In genomic region chr7:105774661-105775060, GRCm38 (mm10) we compare ENCODE assay signal across 14 mouse cellular contexts. TPM values are rescaled to one million over a fixed set of nuclear protein-coding genes. Genes with fewer than 3 reads are reported as not detected.
DNase-seq lines count a peak whose midpoint lies in the region; ATAC-seq and TF ChIP-seq lines count a peak whose summit lies in the region.
"Had no signal": no experiment of that assay in that cellular context is flagged by ENCODE, and none has a peak within 500 bp of the region (broad histone marks: within the 10 kb centered on the region; RNA-seq: fewer than 3 reads in every experiment).

No protein-coding gene starts in this region.

- peaks cover 43% of the 10 kb centered on the region for H3K4me1 ChIP-seq in midbrain, embryonic 10.5 days
- H3K4me1 ChIP-seq in midbrain, embryonic 15.5 days: peaks cover 78% of the 10 kb centered on the region
- peaks cover 36% of the 10 kb centered on the region for H3K4me1 ChIP-seq in kidney, postnatal 0 days (replicated peaks; ENCODE audit: insufficient read depth, low read length)
- H3K4me1 ChIP-seq in stomach, embryonic 16.5 days (ENCODE audit: control insufficient read depth, insufficient read depth, low read length): peaks cover 41% of the 10 kb centered on the region

- no peak overlapping the region for H3K4me2 ChIP-seq in midbrain, embryonic 15.5 days
- 0 out of 2 replicates have a peak overlapping the region, but pooled peaks have one; percentile 9 for H3K4me2 ChIP-seq in kidney, postnatal 0 days (ENCODE audit: low read length)
- H3K4me2 ChIP-seq in stomach, embryonic 16.5 days (ENCODE audit: low read depth, low read length): no peak overlapping the region; the same call in 1 of the 2 replicates
- H3K4me2 ChIP-seq: limb, embryonic 13.5 days had no signal

- H3K27me3 ChIP-seq in midbrain, embryonic 10.5 days (ENCODE audit: low read depth, poor library complexity, severe bottlenecking): no peaks in the 10 kb centered on the region
- no peaks in the 10 kb centered on the region for H3K27me3 ChIP-seq in midbrain, embryonic 15.5 days (replicated peaks)
- no peaks in the 10 kb centered on the region for H3K27me3 ChIP-seq in kidney, postnatal 0 days (ENCODE audit: insufficient read depth, low read length)
- H3K27me3 ChIP-seq in stomach, embryonic 16.5 days (ENCODE audit: control insufficient read depth, insufficient read depth, low read length): no peaks in the 10 kb centered on the region
- H3K27me3 ChIP-seq: CH12.LX; limb, embryonic 13.5 days had no signal

- intact Hi-C loops in heart, postnatal 10 days (cut with DNase I): loop anchor here (2.0 kb wide), 1 partner anchor 14 kb away; no protein-coding TSS in a partner anchor

- ATAC-seq in midbrain, embryonic 15.5 days (replicated peaks): no peak
- ATAC-seq in kidney, postnatal 0 days (replicated peaks; ENCODE audit: low FRiP score, low read depth): peak; percentile 62
- peak; percentile 35; the same call in 1 of the 2 replicates for ATAC-seq in stomach, embryonic 16.5 days (ENCODE audit: insufficient read depth, low FRiP score)
- ATAC-seq in frontal cortex, adult (ENCODE audit: low TSS enrichment): no peak

- 0 out of 2 replicates have a peak overlapping the region, but pooled peaks have one; percentile 28 for H3K27ac ChIP-seq in midbrain, embryonic 10.5 days (replicated peaks)
- H3K27ac ChIP-seq in midbrain, embryonic 15.5 days: no peak overlapping the region
- peak overlapping the region; percentile 51 for H3K27ac ChIP-seq in kidney, postnatal 0 days
- H3K27ac ChIP-seq in stomach, embryonic 16.5 days (ENCODE audit: low read length): peak overlapping the region; percentile 38; the same call in 1 of the 2 replicates
- H3K27ac ChIP-seq: limb, embryonic 13.5 days had no signal

- H3K4me3 ChIP-seq in midbrain, embryonic 10.5 days: no peak overlapping the region
- H3K4me3 ChIP-seq in midbrain, embryonic 15.5 days: no peak overlapping the region
- no peak overlapping the region for H3K4me3 ChIP-seq in kidney, postnatal 0 days (replicated peaks; ENCODE audit: low read depth, low read length)
- H3K4me3 ChIP-seq in stomach, embryonic 16.5 days (replicated peaks; ENCODE audit: low read length): no peak overlapping the region
- H3K4me3 ChIP-seq: erythroblast, embryonic 14.5 days; limb, embryonic 13.5 days had no signal

- DNase-seq in heart, postnatal 10 days: peak; percentile 43 to 48
- no peak for DNase-seq in heart, postnatal 4 days
- no peak for DNase-seq in midbrain, embryonic 10.5 days (ENCODE audit: low spot score)
- peak; percentile 91 for DNase-seq in kidney, postnatal 0 days (ENCODE audit: low spot score)
- DNase-seq in adrenal gland, adult 18-20 months (ENCODE audit: low spot score in 2 of 2): no peak
- DNase-seq: cerebellum, postnatal 25 days; thymus, postnatal 25 days had no signal

- peaks cover 68% of the 10 kb centered on the region for H3K36me3 ChIP-seq in midbrain, embryonic 10.5 days
- peaks cover 33% of the 10 kb centered on the region for H3K36me3 ChIP-seq in midbrain, embryonic 15.5 days (replicated peaks)
- peaks cover 13% of the 10 kb centered on the region; the same call in 1 of the 2 replicates for H3K36me3 ChIP-seq in kidney, postnatal 0 days (ENCODE audit: insufficient read depth, low read length)
- 0 out of 2 replicates have a peak, but pooled peaks cover 8% of the 10 kb centered on the region for H3K36me3 ChIP-seq in stomach, embryonic 16.5 days (ENCODE audit: control insufficient read depth, insufficient read depth, low read length)

- 47% methylated on average over 8 of the region's 8 CpGs for WGBS in midbrain, embryonic 10.5 days
- 27% methylated on average over 8 of the region's 8 CpGs for WGBS in midbrain, embryonic 15.5 days
- 16% methylated on average over 8 of the region's 8 CpGs for WGBS in kidney, postnatal 0 days
- 38% methylated on average over 8 of the region's 8 CpGs for WGBS in stomach, embryonic 16.5 days

- H3K9me3 ChIP-seq in midbrain, embryonic 10.5 days (replicated peaks): no peaks in the 10 kb centered on the region
- no peaks in the 10 kb centered on the region for H3K9me3 ChIP-seq in midbrain, embryonic 15.5 days
- no peaks in the 10 kb centered on the region for H3K9me3 ChIP-seq in kidney, postnatal 0 days (replicated peaks; ENCODE audit: low read length)
- H3K9me3 ChIP-seq in stomach, embryonic 16.5 days (replicated peaks; ENCODE audit: control insufficient read depth, low read length): no peaks in the 10 kb centered on the region
- H3K9me3 ChIP-seq: limb, embryonic 13.5 days had no signal

- H3K9ac ChIP-seq in midbrain, embryonic 15.5 days: no peak overlapping the region
- no peak overlapping the region for H3K9ac ChIP-seq in kidney, postnatal 0 days (ENCODE audit: low read depth, low read length)
- H3K9ac ChIP-seq in stomach, embryonic 16.5 days (ENCODE audit: low read length): no peak overlapping the region
- H3K9ac ChIP-seq: limb, embryonic 13.5 days had no signal

- no peak for TF ChIP-seq CTCF in kidney, postnatal 0 days (IDR thresholded peaks at IDR 0.05; ENCODE audit: low read depth)

RNA-seq across cellular contexts. Expression of gene Dchs1, which starts 12.8 kb away (rescaled TPM):
- total RNA-seq in heart, postnatal 10 days (2021): 10 to 100 TPM; 30.6 to 34.2 TPM
- 10 to 100 TPM; 36.3 to 40.0 TPM for total RNA-seq in heart, postnatal 4 days (2021)
- 6.7 and 10.1 TPM in 2 replicates for polyA plus RNA-seq in midbrain, embryonic 10.5 days (2016; fragmentation: Nextera tagmentation; extraction: Ambion mirVana)
- 17.9 and 19.0 TPM in 2 replicates for polyA plus RNA-seq in midbrain, embryonic 15.5 days (2015; fragmentation: Nextera tagmentation; extraction: Ambion mirVana)
- polyA plus RNA-seq in kidney, postnatal 0 days (2015; fragmentation: Nextera tagmentation; extraction: Ambion mirVana): 5.6 and 6.1 TPM in 2 replicates
- polyA plus RNA-seq in stomach, embryonic 16.5 days (2015; fragmentation: Nextera tagmentation; extraction: Ambion mirVana): 7.4 and 7.7 TPM in 2 replicates
- 1 to 10 TPM; 4.5 to 4.6 TPM for total RNA-seq in adrenal gland, adult 18-20 months (2021)
- total RNA-seq: neutrophil, adult 5-6 weeks had no signal
- polyA plus RNA-seq: erythroblast, embryonic 14.5 days had no signal

RNA-seq across cellular contexts. Expression of gene Tpp1, which starts 22.6 kb away (rescaled TPM):
- total RNA-seq in heart, postnatal 10 days (2021): 10 to 100 TPM; 42.2 to 46.6 TPM
- total RNA-seq in heart, postnatal 4 days (2021): 10 to 100 TPM; 40.5 to 42.2 TPM
- polyA plus RNA-seq in midbrain, embryonic 10.5 days (2016; fragmentation: Nextera tagmentation; extraction: Ambion mirVana): 66.1 and 66.9 TPM in 2 replicates
- polyA plus RNA-seq in midbrain, embryonic 15.5 days (2015; fragmentation: Nextera tagmentation; extraction: Ambion mirVana): 38.7 and 43.4 TPM in 2 replicates
- 114 and 123 TPM in 2 replicates for polyA plus RNA-seq in kidney, postnatal 0 days (2015; fragmentation: Nextera tagmentation; extraction: Ambion mirVana)
- 77.3 and 82.8 TPM in 2 replicates for polyA plus RNA-seq in stomach, embryonic 16.5 days (2015; fragmentation: Nextera tagmentation; extraction: Ambion mirVana)
- total RNA-seq in adrenal gland, adult 18-20 months (2021): 100 to 1,000 TPM in 1 of 2 experiments, 10 to 100 TPM in 1; 91.0 to 112 TPM

RNA-seq across cellular contexts. Expression of gene Taf10, which starts 30.5 kb away (rescaled TPM):
- total RNA-seq in heart, postnatal 10 days (2021): 100 to 1,000 TPM; 102 to 108 TPM
- 100 to 1,000 TPM; 122 to 125 TPM for total RNA-seq in heart, postnatal 4 days (2021)
- polyA plus RNA-seq in midbrain, embryonic 10.5 days (2016; fragmentation: Nextera tagmentation; extraction: Ambion mirVana): 160 and 188 TPM in 2 replicates
- 89.7 and 99.0 TPM in 2 replicates for polyA plus RNA-seq in midbrain, embryonic 15.5 days (2015; fragmentation: Nextera tagmentation; extraction: Ambion mirVana)
- polyA plus RNA-seq in kidney, postnatal 0 days (2015; fragmentation: Nextera tagmentation; extraction: Ambion mirVana): 139 and 167 TPM in 2 replicates
- polyA plus RNA-seq in stomach, embryonic 16.5 days (2015; fragmentation: Nextera tagmentation; extraction: Ambion mirVana): 72.5 and 73.2 TPM in 2 replicates
- total RNA-seq in adrenal gland, adult 18-20 months (2021): 100 to 1,000 TPM; 206 to 214 TPM

RNA-seq across cellular contexts. Expression of gene Mrpl17, which starts 36.2 kb away (rescaled TPM):
- 100 to 1,000 TPM in 1 of 2 experiments, 10 to 100 TPM in 1; 100.0 to 110 TPM for total RNA-seq in heart, postnatal 10 days (2021)
- total RNA-seq in heart, postnatal 4 days (2021): 100 to 1,000 TPM; 106 to 111 TPM
- 293 and 320 TPM in 2 replicates for polyA plus RNA-seq in midbrain, embryonic 10.5 days (2016; fragmentation: Nextera tagmentation; extraction: Ambion mirVana)
- polyA plus RNA-seq in midbrain, embryonic 15.5 days (2015; fragmentation: Nextera tagmentation; extraction: Ambion mirVana): 173 and 175 TPM in 2 replicates
- 415 and 457 TPM in 2 replicates for polyA plus RNA-seq in kidney, postnatal 0 days (2015; fragmentation: Nextera tagmentation; extraction: Ambion mirVana)
- polyA plus RNA-seq in stomach, embryonic 16.5 days (2015; fragmentation: Nextera tagmentation; extraction: Ambion mirVana): 343 and 350 TPM in 2 replicates
- 100 to 1,000 TPM; 155 to 199 TPM for total RNA-seq in adrenal gland, adult 18-20 months (2021)

RNA-seq across cellular contexts. Expression of gene Rrp8, which starts 37.5 kb away (rescaled TPM):
- total RNA-seq in heart, postnatal 10 days (2021): 10 to 100 TPM; 14.3 to 14.7 TPM
- total RNA-seq in heart, postnatal 4 days (2021): 10 to 100 TPM; 15.1 to 17.8 TPM
- polyA plus RNA-seq in midbrain, embryonic 10.5 days (2016; fragmentation: Nextera tagmentation; extraction: Ambion mirVana): 35.4 and 44.0 TPM in 2 replicates
- polyA plus RNA-seq in midbrain, embryonic 15.5 days (2015; fragmentation: Nextera tagmentation; extraction: Ambion mirVana): 22.4 and 22.9 TPM in 2 replicates
- polyA plus RNA-seq in kidney, postnatal 0 days (2015; fragmentation: Nextera tagmentation; extraction: Ambion mirVana): 34.4 and 36.3 TPM in 2 replicates
- polyA plus RNA-seq in stomach, embryonic 16.5 days (2015; fragmentation: Nextera tagmentation; extraction: Ambion mirVana): 33.4 and 35.7 TPM in 2 replicates
- total RNA-seq in adrenal gland, adult 18-20 months (2021): 10 to 100 TPM; 21.5 to 25.0 TPM

Comparison
In these comparisons a context has a peak if more than half of its experiments do, and no peak if none do; other contexts are left out.
1. DNase-seq: peak in heart, postnatal 10 days (2 of 2) and kidney, postnatal 0 days (single experiment); none in heart, postnatal 4 days (single experiment), midbrain, embryonic 10.5 days (single experiment) and adrenal gland, adult 18-20 months (0 of 2).
2. ATAC-seq: peak in kidney, postnatal 0 days (single experiment) and stomach, embryonic 16.5 days (single experiment); none in midbrain, embryonic 15.5 days (single experiment) and frontal cortex, adult (single experiment).